Mouse (Mus musculus): Measurements from ENCODE around the gene Grk3.
A peak's percentile ranks its signal among the peaks of the same experiment; 100 is the strongest.

Grk3 gene

DNA sequence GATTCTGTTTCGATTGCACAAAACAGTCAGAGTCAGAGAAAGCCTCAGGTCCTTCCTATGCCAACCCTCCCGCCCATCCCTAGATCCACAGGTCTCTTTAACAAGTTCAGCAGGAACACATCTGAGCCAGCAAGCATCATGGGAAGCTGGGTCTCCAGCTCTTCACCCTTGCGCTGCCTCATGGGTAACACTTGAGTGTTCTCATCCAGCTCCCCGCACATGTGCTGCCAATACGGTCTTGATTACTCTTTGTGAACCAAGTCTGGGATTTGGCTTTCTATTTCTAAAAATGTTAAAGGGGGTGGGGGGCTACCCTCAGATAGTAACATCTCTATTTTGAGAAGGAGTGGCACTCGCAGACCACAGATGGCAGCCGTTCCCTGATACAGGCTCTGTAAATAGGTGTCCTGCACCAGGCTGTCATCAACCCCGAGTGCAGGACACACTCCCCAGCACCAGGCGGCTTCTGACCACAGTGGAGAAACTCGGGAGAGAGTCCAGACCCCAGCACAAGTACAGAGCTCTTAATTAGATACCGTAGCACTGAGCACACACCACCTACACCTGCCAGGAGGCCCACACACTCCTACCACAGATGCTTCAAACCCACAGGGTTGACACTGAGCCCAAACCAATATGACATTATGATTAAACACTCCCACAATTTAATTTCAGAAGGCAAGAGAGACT lies 82.6 kb downstream of the Grk3 start:
- DNase-seq, result no peak

DNA sequence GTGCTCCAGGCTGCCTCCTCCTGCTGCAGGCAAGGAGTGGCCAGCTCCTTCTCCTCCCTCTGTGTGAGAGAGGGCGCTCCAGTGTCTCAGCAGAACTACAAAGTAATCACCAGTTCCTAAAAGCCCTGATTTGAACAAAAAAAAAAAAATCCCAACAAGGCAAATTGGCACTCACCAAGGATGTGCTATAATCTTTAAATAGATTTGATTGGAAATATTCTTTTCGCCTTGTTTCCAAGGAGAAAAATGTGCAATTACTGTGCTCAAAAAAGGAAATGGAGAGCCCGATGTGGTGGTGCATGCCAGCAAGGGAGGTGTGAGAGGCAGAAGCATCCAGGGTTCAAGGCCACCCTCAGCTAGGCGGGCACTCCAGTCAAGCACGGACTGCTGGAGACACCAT lies 83.7 kb downstream of the Grk3 start:
- DNase-seq, result no peak

DNA sequence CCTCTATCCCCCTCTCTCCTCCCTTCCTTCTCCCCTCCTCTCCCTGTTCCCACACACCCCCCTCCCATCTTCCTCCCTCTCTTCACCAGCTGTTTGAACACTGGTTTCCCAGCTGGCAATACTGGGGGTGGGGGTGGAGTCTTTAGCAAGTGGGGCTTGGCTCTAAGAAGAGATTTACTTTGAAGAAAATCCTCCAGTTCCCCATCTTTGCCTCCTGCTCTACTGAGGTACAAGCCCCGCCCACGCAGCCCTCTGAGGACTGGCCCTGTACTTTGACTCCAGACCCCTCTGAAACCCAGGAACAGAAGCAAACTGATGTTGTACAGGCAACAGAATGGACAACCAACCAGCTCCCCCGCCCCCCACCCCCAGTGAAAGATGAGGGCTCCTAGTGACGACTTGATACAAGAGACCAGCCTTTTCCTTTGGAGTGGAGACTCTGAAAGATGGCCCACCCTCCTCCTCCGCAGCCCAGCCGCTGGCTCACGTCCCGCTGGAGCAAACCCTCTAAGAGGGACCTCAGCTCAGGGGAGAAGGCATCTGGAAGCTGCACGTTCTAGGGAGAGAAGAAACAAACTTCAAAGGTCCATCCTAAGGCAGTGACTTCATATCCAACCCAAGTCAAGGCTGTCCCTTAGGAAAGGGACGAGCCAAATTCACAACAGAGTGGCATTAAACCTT lies 87.2 kb downstream of the Grk3 start:
- DNase-seq, result no peak

DNA sequence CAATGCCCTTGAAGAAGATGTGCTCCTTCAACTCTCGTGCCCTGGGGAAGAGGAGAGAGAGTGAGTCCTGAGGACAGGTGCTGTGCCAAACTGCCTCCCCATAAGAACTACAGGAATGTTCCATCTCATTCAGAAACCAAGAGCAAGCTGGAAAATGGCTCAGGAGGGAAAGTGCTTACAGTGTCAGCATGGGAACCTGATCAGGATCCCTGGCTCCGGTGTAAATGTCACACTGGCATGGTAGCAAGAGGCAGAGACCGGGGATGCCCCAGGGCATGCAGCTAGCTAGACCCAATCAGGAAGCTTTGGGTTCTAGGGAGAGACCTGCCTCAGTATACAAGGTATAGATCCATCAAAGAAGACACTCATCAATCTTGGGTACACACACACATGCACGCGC lies 90.2 kb downstream of the Grk3 start:
- DNase-seq, result no peak

DNA sequence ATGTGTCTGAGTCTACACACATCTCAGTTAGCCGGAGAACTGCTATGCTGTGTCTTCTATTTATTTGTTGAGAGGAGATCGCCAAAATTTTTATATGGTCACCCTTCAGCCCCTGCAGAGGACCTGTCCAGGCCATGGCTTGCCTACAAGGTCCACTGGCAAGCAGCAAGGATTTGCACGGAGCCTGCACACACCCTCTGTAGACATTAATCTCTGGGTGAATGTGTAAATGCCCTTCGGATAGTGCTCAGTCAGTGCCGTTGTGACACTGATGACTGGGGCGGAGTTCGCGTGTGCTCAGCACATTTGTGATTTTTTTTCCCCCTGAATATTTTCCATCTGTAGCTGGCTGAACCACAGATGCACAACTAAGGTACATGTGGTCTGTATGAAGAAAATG lies 90.8 kb downstream of the Grk3 start:
- DNase-seq, result no peak

DNA sequence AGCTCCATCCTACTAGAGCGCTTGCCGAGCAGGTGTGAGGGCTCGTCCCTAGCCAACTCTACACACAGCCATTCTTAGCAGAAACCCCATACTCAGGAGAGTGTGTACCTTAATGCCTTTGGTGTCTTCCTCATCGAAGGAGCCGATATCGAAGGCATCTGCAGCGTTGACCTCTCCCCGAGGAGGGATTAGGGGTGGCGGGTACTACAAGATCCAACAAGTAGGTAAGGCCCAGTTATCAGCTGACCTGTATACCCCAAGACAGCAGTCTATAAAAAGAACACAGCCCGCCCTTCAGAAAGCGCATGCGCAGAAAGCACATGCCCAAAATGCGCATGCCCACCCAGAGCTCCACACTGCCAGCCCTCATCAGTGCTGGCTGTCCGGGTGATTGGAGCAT lies 91.8 kb downstream of the Grk3 start:
- DNase-seq, result no peak

DNA sequence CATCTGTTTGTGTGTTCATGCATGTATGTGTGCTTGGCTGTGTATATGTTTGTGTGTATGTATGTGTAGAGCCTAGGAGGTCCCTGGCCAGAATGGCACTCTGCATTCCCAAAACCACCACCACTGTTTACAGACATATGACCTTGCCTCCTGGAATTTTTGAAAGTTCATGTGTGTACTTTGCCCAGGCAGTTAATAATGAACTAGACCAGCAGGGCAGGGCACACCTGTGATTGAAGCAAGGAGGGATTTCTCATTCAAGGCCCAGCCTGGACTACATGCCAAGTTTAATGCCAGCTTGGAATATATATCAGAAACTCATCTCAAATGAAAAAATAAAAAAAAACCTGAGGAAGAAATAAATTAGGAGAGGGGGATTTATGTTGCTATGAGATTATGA lies 93.7 kb downstream of the Grk3 start:
- DNase-seq, result peak; percentile 24

DNA sequence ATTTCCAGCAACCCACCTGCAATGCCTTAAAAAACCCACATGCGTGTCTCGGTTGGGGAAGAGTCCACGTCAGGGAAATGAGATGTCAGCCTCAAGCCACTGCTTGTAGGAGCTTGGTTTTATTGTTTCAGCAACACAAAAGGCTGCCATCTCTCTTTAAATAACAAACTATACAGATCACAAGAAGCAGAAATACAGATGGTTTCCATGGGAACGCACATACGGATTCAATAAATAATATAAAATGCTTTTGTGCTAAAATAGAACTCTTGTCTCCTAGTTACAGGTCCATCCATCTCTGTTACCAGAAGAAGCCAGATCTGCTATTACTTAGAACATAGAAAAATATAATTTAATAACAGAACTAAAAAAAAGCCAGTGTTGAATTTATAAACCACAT lies 105.2 kb downstream of the Grk3 start:
- no peak for DNase-seq

DNA sequence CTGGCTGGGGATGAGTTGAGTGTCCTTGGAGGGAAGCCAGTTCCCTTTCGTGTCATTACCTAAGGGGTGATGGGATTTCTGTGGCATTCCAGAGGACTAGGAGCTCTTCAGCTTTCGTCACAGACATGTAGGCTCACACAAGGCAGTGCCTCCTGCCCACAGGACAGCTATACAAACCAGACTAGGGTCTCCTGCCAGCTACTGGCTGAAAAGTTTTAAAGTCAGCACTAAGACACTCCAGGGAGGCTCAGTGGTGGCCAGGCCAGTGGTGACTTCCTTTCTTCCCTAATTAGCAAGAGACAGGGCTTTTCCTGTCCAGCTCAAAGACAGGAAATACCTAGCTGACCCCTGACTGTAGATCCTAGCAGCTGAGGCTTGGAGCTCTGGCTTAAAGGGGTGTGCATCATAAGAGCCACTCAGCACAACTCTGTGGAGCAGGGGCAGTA lies 107.4 kb downstream of the Grk3 start:
- no peak for DNase-seq

DNA sequence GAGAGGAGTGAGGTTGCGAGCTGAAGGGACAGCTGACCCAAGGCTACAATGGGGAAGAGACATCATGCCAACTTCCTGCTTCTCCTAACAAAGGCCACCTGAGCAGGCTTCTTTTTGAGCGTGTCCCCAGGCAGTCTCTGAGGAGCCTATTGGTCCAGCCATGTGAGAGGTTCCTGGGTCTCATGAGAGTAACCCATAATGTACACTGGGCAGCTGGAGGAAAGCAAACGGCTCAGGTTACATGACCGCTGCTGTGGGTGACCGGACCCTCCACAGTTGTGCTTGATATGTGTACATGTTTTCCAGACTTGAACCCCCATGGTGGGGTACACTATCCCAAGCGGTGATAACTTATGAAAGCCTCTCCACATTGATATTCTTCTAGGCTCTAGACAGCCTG lies 108.1 kb downstream of the Grk3 start:
- DNase-seq, result no peak

DNA sequence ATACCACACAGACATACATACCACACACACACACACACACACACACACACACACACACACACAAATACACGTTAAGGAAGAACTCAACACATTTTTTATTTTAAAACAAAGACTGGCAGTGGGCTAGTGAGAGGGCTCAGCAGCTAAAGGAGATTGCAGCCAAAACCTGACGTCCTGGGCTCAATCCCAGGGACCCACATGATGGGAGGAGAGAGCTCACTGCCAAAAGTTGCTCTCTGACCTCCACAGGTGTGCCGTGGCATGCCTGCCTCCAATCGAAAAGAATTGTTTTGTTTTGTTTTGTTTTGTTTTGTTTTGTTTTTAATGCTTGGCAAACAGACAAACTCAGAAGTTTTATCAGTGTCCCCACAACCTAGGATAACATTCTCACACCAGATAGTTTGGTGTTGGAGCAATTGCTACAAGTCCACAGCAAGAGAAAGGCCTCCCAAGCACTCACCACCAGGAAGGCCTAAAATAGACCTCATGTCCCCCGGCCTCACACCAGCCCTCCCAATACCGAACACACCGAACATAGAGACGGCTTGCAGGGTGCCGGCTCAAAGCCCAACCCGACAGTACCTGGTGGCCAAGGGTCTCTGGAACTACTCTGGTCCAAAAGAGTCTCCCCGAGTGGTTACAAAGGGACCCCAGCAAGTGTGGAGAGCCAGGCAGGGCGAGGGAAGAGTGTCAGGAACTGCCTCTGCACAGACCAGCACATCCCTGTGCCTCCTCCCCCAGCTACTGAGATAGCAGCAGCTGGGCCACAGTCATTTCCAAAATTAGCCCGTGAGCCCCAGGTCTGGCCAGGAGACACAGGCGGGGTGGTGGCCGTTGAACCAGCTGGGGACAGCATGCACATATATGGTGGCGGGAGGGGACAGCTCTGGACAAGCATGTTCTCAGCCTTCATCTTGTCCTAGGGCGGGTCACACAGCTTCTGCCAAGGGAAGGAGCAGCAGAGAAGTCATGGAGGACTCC lies 119.6 kb downstream of the Grk3 start, which contains the start of gene Myo18b:
Gene Myo18b, minus strand, starts transcription at position 689 of the 981 bp plus-strand sequence.
- no peak for DNase-seq

DNA sequence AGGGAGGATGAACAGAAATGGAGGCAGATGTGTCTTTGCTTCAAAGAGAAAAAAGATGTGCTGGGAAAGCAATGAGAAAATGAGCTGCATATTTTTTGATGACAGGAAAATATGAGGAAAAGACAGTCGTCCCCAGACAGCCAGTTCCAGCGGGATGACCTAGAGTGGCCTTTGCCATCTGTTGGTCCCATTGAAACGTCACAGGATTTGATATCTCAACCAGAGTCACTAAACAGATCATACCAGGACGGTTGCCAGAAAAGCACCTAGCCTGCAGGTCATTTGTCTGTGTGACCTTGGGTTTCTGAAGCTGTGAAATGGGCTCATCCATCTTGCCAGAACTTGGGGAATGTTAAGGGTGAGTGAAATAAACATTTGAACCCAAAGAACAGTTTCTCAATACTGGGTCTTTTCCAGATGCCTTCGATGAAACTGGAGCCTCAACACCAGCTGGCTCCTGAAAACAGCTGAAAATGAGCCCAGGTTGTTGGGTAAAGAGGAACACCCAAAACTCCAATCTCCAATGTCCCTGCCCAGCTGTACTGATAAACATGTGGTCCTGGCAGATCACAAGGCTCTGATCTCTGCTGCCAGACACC lies 122.0 kb downstream of the Grk3 start:
- DNase-seq, result no peak

DNA sequence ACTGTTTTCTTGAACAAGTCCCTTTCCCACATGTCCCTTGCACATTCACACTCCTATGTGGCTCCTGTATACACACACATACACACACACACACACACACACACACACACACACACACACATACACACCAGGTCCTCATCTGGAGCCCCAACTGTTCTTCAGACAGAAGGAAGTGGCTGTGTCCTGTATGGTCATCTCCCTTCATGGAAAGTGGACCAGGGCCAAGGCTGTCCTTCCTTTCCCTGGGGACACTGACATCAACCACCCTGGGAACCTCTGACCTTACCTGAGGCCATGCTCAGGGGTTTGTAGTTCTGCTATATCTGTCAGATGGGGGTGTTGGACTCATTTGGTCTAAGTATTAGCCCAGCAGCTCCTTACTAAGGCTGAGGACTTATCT lies 123.2 kb downstream of the Grk3 start:
- DNase-seq, result no peak

DNA sequence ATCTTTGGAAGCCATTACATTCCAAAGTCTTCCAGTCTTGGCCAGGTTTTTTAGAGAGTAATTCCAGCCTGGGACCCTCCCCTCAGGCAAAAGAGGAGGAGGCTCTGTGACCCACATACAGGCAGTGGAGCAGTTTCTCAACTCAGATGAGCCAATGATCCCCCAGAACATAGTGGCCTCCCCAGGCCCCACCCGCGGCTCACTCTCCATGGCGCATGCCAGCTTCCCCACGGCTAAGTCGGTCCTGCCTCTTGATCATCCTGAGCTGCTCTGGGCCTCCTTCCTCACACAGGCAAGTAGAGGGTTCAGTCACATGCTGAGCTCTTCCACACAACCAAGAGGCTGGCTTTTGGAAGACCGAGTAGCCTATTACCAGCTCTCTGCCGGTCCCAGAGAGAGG lies 126.9 kb downstream of the Grk3 start:
- DNase-seq, result no peak

DNA sequence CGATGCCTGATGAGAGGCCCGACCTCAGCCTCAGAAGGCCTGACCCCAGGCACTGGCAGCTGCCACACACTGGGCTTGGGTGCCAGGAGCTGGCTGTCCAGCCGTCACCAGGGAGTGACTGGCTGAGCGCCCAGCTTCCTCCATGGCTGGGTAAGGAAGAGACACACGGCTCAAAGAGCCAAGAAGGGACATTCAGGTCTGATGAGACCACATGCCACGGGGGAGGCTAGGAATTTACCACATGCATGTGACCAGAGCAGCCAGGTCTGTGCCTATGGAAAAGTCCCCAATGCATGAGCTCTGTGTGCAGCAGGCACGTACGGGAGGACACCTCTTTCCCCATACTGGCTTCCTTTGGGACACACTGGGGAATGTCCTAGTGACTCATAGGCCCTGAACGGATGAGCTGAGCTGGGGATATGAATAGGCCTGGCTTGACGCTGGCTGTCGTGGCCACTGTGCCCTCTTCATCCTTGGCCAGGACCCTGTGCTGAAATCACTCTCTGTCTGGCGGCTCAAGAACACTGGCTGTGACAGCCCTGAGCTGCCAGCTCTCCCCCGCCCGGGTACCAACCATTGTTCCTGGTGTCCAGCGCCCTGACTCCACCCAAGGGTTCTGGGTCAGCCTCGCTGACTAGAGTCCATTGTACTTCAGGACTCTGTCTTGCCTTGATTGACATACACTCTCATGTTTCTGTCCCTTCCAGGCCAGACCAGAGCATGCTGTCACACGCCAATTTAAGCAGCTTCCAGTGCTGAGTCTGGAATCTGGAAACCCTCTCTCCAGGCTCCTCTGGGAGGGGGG lies 128.7 kb downstream of the Grk3 start:
- peak; percentile 43 for DNase-seq

DNA sequence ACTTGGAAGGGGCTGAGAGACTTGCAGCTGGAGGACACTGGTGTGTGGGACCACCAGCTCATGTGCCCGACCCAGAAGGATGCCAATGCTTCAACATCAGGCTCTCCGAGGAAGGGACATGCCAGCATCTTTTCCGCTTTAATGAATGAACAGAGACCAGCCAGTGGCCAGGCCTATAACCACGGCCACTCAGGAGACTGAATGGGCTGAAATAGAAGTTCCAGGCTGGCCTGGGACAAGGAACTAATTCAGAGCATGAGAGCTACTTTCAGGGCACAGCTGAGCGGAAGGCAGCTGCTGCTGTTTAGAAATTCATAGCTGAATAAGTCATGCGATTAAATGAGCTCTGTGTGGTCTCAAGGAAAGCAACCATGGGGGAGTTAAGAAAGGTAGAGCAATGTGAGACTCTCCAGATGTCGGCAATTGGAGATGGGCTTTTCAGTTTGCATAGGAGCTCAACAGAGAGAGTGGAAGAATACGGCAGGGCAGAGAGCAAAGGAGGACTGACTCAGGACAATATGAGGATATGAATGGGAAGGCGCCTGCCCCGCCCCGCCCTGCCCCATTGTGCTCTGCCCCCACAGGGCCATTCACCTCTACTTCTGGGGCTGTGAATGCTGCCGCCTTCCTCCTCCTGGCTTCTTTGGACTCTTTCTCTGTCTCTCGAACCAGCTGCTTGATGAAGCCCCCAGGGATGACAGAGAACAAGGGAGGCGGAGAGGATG lies 138.0 kb downstream of the Grk3 start:
- no peak for DNase-seq

DNA sequence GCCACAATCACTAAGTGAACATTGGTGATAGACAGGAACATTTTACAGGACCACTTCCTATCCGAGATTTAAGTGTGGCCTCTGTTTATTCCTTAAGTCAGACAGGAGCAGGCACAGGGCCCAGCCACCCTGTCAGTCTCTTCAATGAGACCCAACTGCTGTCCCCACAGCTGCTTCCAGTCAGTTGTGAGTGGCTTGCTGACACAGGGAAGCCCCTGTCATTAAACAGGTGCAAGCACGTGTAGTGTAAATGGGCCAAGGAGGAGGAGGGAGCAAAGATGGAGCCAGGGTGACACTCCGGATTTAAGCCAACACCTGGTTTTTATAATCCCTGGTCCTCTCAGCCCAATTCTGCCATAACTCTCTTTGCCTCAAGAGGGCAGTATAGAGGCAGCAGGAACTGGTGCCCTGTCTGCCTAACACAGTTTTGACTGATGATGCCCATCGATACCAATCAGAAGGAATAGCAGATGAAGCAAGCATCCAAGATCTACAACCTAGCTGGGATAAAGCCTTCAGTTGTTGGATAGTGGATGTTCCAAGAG lies 138.7 kb downstream of the Grk3 start:
- peak; percentile 44 for DNase-seq

DNA sequence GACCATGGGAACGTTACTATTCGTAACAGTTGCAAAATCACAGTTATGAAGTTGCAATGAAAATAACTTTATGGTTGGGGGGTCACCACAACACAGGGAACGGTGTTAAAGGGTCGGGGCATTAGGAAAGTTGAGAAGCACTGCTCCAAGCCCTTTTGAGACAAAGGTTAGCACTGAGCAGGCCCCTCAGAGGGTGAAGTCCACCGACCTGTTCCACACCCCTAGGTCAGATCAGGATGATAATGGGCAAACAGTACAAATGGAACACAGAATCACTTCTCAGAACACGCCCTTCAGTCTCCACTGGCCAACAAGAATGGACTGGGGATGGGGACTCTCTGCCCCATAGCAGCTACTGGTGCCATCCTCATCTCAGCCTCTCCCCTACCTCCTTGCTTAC lies 142.6 kb downstream of the Grk3 start:
- no peak for DNase-seq

DNA sequence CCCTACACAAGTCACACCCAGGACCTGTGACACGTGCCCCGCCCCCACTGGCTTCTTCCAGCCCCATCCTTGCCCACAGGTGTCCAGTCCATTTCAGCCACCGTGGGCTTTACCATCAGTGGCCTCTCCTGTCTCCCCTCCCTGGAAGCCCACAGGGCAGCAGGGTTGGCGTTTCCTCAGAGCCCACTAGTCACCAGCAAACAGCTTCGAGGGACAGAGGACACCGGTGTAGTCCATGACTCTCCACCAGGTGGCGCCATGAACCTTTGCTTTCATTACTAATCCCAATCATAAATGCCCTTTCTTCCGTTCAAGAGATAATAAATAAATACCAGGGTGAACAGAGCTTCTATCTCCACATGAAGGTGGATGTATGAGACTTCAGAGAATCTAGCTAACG lies 144.9 kb downstream of the Grk3 start:
- DNase-seq, result peak; percentile 73

DNA sequence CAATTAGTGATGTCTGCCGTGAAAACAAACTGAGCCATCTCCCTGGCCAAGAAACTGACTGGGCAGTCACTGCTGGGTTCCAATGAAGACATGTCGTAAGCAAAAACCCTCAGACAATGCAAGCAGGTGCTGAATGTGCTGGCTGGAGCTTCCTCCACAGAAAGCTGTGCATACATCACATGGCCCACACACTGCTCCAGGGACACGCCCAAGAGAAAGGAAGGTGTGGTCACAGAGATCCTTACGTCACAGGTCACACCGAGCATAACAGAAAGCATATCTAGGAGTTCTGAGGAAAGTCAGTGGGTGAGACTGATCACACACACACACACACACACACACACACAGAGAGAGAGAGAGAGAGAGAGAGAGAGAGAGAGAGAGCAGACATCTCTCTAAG lies 147.0 kb downstream of the Grk3 start:
- DNase-seq, result no peak

DNA sequence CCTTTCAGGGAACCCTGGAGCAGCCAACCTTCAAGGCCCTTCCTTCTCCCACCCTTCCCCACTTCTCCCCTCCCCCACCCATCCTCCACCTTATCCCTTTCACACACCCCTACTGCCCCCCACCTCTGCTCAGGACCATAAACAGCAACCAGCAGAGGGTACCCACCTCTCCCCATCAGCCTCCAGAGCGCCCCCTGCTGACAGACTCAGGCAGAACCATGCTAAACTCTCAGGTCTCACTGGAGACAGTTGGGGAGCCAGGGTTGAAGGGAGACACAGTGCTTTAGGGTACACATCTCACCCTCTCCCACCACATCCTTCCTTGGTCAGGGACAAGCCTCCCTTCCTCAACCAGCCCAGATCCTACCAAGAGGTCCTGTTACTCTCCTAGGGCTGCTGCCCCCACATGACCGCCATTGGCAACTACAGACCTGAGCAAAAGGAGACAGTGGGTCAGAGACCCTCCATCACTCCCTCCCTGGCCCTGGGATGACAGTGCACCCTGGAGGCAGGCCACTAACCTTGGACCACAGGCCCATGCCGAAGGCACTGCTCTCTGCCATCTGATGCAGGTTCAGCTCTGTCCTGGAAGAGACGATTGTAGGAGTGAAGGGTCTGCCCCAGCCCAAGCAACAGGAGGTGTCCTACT lies 150.7 kb downstream of the Grk3 start:
- DNase-seq, result peak; percentile 30

Data from kidney, adult 18-20 months (tissue).